ENCODE assay signal across 16 mouse cellular contexts in genomic region chr8:122287742-122288141, GRCm38 (mm10). TPM values are rescaled to one million over a fixed set of nuclear protein-coding genes. Genes with fewer than 3 reads are reported as not detected.
DNase-seq lines count a peak whose midpoint lies in the region; ATAC-seq lines count a peak whose summit lies in the region.
"Had no signal": no experiment of that assay in that cellular context is flagged by ENCODE, and none has a peak within 500 bp of the region (broad histone marks: within the 10 kb centered on the region; RNA-seq: fewer than 3 reads in every experiment).

No protein-coding gene starts in this region.

- H3K36me3 ChIP-seq in heart, embryonic 12.5 days = peaks cover 26% of the 10 kb centered on the region
- no peaks in the 10 kb centered on the region for H3K36me3 ChIP-seq in midbrain, embryonic 10.5 days
- no peaks in the 10 kb centered on the region for H3K36me3 ChIP-seq in midbrain, embryonic 14.5 days (ENCODE audit: control insufficient read depth, insufficient read depth, low read length)
- peaks cover 62% of the 10 kb centered on the region for H3K36me3 ChIP-seq in liver, embryonic 13.5 days
- H3K36me3 ChIP-seq in hindbrain, embryonic 14.5 days (replicated peaks; ENCODE audit: control insufficient read depth, insufficient read depth) = no peaks in the 10 kb centered on the region
- H3K36me3 ChIP-seq: forebrain, embryonic 15.5 days; kidney, embryonic 15.5 days; limb, embryonic 15.5 days; midbrain, embryonic 12.5 days had no signal

- H3K4me2 ChIP-seq in heart, embryonic 12.5 days = peak overlapping the region; percentile 94
- no peak overlapping the region for H3K4me2 ChIP-seq in midbrain, embryonic 14.5 days (ENCODE audit: low read length)
- H3K4me2 ChIP-seq in liver, embryonic 13.5 days = peak overlapping the region; percentile 99
- no peak overlapping the region for H3K4me2 ChIP-seq in hindbrain, embryonic 14.5 days (replicated peaks)
- H3K4me2 ChIP-seq: forebrain, embryonic 15.5 days; kidney, embryonic 15.5 days; limb, embryonic 15.5 days; midbrain, embryonic 12.5 days had no signal

- H3K27ac ChIP-seq in heart, embryonic 12.5 days (ENCODE audit: poor library complexity, severe bottlenecking) = 0 out of 2 replicates have a peak overlapping the region, but pooled peaks have one; percentile 86
- H3K27ac ChIP-seq in midbrain, embryonic 10.5 days (replicated peaks) = peak overlapping the region; percentile 19; the same call in 1 of the 2 replicates
- no peak overlapping the region for H3K27ac ChIP-seq in midbrain, embryonic 14.5 days (replicated peaks; ENCODE audit: low read depth, low read length)
- H3K27ac ChIP-seq in liver, embryonic 13.5 days = peak overlapping the region; percentile 97
- H3K27ac ChIP-seq in hindbrain, embryonic 14.5 days = no peak overlapping the region
- H3K27ac ChIP-seq: forebrain, embryonic 15.5 days; kidney, embryonic 15.5 days; limb, embryonic 15.5 days; midbrain, embryonic 12.5 days had no signal

- H3K9ac ChIP-seq in heart, embryonic 12.5 days = peak overlapping the region; percentile 47; the same call in 1 of the 2 replicates
- H3K9ac ChIP-seq in midbrain, embryonic 14.5 days (replicated peaks; ENCODE audit: low read length) = no peak overlapping the region
- H3K9ac ChIP-seq in liver, embryonic 13.5 days = peak overlapping the region; percentile 99
- H3K9ac ChIP-seq in hindbrain, embryonic 14.5 days = no peak overlapping the region
- H3K9ac ChIP-seq: forebrain, embryonic 15.5 days; kidney, embryonic 15.5 days; limb, embryonic 15.5 days; midbrain, embryonic 12.5 days had no signal

- no peaks in the 10 kb centered on the region for H3K27me3 ChIP-seq in heart, embryonic 12.5 days (replicated peaks)
- peaks cover 63% of the 10 kb centered on the region for H3K27me3 ChIP-seq in midbrain, embryonic 10.5 days (ENCODE audit: low read depth, poor library complexity, severe bottlenecking)
- H3K27me3 ChIP-seq in midbrain, embryonic 14.5 days (ENCODE audit: control insufficient read depth, insufficient read depth, low read length) = 0 out of 2 replicates have a peak, but pooled peaks cover 4% of the 10 kb centered on the region
- no peaks in the 10 kb centered on the region for H3K27me3 ChIP-seq in liver, embryonic 13.5 days
- no peaks in the 10 kb centered on the region for H3K27me3 ChIP-seq in hindbrain, embryonic 14.5 days (ENCODE audit: control insufficient read depth, insufficient read depth, low read length)

- WGBS in heart, embryonic 12.5 days = 61% methylated on average over 8 of the region's 8 CpGs
- 86% methylated on average over 8 of the region's 8 CpGs for WGBS in midbrain, embryonic 10.5 days
- 77% methylated on average over 8 of the region's 8 CpGs for WGBS in midbrain, embryonic 14.5 days
- WGBS in liver, embryonic 13.5 days (ENCODE audit: insufficient replicate concordance) = 23% methylated on average over 8 of the region's 8 CpGs
- 85% methylated on average over 8 of the region's 8 CpGs for WGBS in hindbrain, embryonic 14.5 days

- no peak for DNase-seq in heart, postnatal 4 days
- DNase-seq in midbrain, embryonic 10.5 days (ENCODE audit: low spot score) = no peak
- DNase-seq in midbrain, embryonic 14.5 days = no peak
- peak; percentile 49 for DNase-seq in brain, adult 2 months (ENCODE audit: low read depth, low spot score)
- DNase-seq in liver, embryonic 13.5 days = peak; percentile 61
- DNase-seq in hindbrain, embryonic 14.5 days (ENCODE audit: low spot score) = no peak
- no peak for DNase-seq in testis, postnatal 10 days (ENCODE audit: low spot score)
- DNase-seq: adrenal gland, postnatal 14 days; cerebellum, adult 9-10 months; heart, postnatal 36 days; lung, postnatal 14 days had no signal

- H3K4me1 ChIP-seq in heart, embryonic 12.5 days (replicated peaks) = peaks cover 90% of the 10 kb centered on the region
- peaks cover 87% of the 10 kb centered on the region for H3K4me1 ChIP-seq in midbrain, embryonic 10.5 days
- H3K4me1 ChIP-seq in midbrain, embryonic 14.5 days (ENCODE audit: control insufficient read depth, insufficient read depth, low read length) = peaks cover 40% of the 10 kb centered on the region
- H3K4me1 ChIP-seq in liver, embryonic 13.5 days (replicated peaks) = peaks cover 88% of the 10 kb centered on the region
- H3K4me1 ChIP-seq in hindbrain, embryonic 14.5 days (replicated peaks; ENCODE audit: control insufficient read depth, insufficient read depth, low read length) = peaks cover 22% of the 10 kb centered on the region

- no peak for ATAC-seq in heart, embryonic 12.5 days (ENCODE audit: insufficient number of reproducible peaks, low FRiP score)
- no peak for ATAC-seq in midbrain, embryonic 14.5 days (ENCODE audit: low FRiP score, low TSS enrichment)
- ATAC-seq in liver, embryonic 13.5 days (ENCODE audit: low read depth) = peak; percentile 41
- no peak for ATAC-seq in hindbrain, embryonic 14.5 days (ENCODE audit: low FRiP score)
- ATAC-seq: forebrain, embryonic 15.5 days had no signal

- no peaks in the 10 kb centered on the region for H3K9me3 ChIP-seq in heart, embryonic 12.5 days (replicated peaks)
- no peaks in the 10 kb centered on the region for H3K9me3 ChIP-seq in midbrain, embryonic 10.5 days (replicated peaks)
- H3K9me3 ChIP-seq in midbrain, embryonic 14.5 days (ENCODE audit: control insufficient read depth, low read length) = no peaks in the 10 kb centered on the region
- H3K9me3 ChIP-seq in liver, embryonic 13.5 days (replicated peaks) = no peaks in the 10 kb centered on the region
- no peaks in the 10 kb centered on the region for H3K9me3 ChIP-seq in hindbrain, embryonic 14.5 days (ENCODE audit: control insufficient read depth, low read length)
- H3K9me3 ChIP-seq: forebrain, embryonic 15.5 days; kidney, embryonic 15.5 days; limb, embryonic 15.5 days; midbrain, embryonic 12.5 days had no signal

- no peak overlapping the region for H3K4me3 ChIP-seq in heart, embryonic 12.5 days
- no peak overlapping the region for H3K4me3 ChIP-seq in midbrain, embryonic 10.5 days
- no peak overlapping the region for H3K4me3 ChIP-seq in midbrain, embryonic 14.5 days (replicated peaks; ENCODE audit: low read depth, low read length)
- H3K4me3 ChIP-seq in liver, embryonic 13.5 days (replicated peaks) = peak overlapping the region; percentile 97
- H3K4me3 ChIP-seq in hindbrain, embryonic 14.5 days (replicated peaks; ENCODE audit: low read length) = no peak overlapping the region
- H3K4me3 ChIP-seq: forebrain, embryonic 15.5 days; kidney, embryonic 15.5 days; limb, embryonic 15.5 days; midbrain, embryonic 12.5 days had no signal

RNA-seq across cellular contexts. Expression of gene Zfpm1, which starts 5.8 kb away (rescaled TPM):
- polyA plus RNA-seq in heart, embryonic 12.5 days (2016; fragmentation: Nextera tagmentation; extraction: Ambion mirVana) = 8.0 and 9.2 TPM in 2 replicates
- total RNA-seq in heart, postnatal 4 days (2021) = 10 to 100 TPM; 45.7 to 47.0 TPM
- 1.3 and 1.5 TPM in 2 replicates for polyA plus RNA-seq in midbrain, embryonic 10.5 days (2016; fragmentation: Nextera tagmentation; extraction: Ambion mirVana)
- polyA plus RNA-seq in midbrain, embryonic 14.5 days (2014; fragmentation: Nextera tagmentation; extraction: Ambion mirVana) = 2.3 TPM in 2 replicates
- polyA plus RNA-seq in liver, embryonic 13.5 days (2015; fragmentation: Nextera tagmentation; extraction: Ambion mirVana) = 10.0 and 11.7 TPM in 2 replicates
- polyA plus RNA-seq in hindbrain, embryonic 14.5 days (2014; fragmentation: Nextera tagmentation; extraction: Ambion mirVana) = 1.8 and 2.0 TPM in 2 replicates

Comparison
In these comparisons a context has a peak if more than half of its experiments do, and no peak if none do; other contexts are left out.
1. H3K27ac ChIP-seq: peak in heart, embryonic 12.5 days (single experiment), midbrain, embryonic 10.5 days (single experiment) and liver, embryonic 13.5 days (single experiment); none in midbrain, embryonic 14.5 days (single experiment) and hindbrain, embryonic 14.5 days (single experiment).
2. H3K4me2 ChIP-seq: peak in heart, embryonic 12.5 days (single experiment) and liver, embryonic 13.5 days (single experiment); none in midbrain, embryonic 14.5 days (single experiment) and hindbrain, embryonic 14.5 days (single experiment).
3. H3K9ac ChIP-seq: peak in heart, embryonic 12.5 days (single experiment) and liver, embryonic 13.5 days (single experiment); none in midbrain, embryonic 14.5 days (single experiment) and hindbrain, embryonic 14.5 days (single experiment).
4. DNase-seq: peak in brain, adult 2 months (single experiment) and liver, embryonic 13.5 days (single experiment); none in heart, postnatal 4 days (single experiment), midbrain, embryonic 10.5 days (single experiment), midbrain, embryonic 14.5 days (single experiment), hindbrain, embryonic 14.5 days (single experiment) and testis, postnatal 10 days (single experiment).